Mouse (Mus musculus) thymus, adult 2 months (tissue): Measurements from ENCODE around the gene Serbp1.

Experiments used
- CTCF ChIP-seq: fragments of 200-500 bp; IDR thresholded peaks from 2 replicates; pipeline ENCODE4 v1.5.1; 2012; ENCODE audit warnings: mild to moderate bottlenecking, control low read depth, low read length, moderate library complexity, borderline replicate concordance; ENCODE audit not compliant: control insufficient read depth, poor library complexity, insufficient read depth; ENCODE audit errors: extremely low read depth
- POLR2A ChIP-seq: fragments of 200-500 bp; IDR thresholded peaks from 2 replicates; pipeline ENCODE4 v1.6.1; 2012; ENCODE audit warnings: mild to moderate bottlenecking, low read length, control low read depth, moderate library complexity; ENCODE audit not compliant: control insufficient read depth, poor library complexity, insufficient read depth; ENCODE audit errors: extremely low read depth

DNA sequence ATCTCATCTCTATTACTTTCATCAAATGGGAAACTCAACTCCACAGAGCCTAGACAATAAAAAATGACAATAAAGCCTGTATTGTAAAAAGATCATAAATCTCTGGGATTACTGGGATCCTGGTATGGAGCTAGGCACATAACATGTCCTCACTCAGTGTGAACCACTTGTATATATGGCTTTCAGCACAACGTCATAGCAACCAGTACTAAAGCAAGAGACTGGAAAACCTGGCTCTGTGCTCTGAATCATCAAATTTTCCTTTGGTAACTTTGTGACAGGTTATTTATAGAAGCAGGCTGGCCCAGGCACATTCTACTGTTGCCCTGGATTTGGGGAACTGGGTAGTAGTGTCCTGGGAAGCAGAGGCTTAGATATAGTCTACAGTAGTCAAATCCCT lies 14.5 kb upstream of the Serbp1 start:
- TF ChIP-seq CTCF = no peak
- no peak for TF ChIP-seq POLR2A
